Mouse (Mus musculus) right cerebral cortex, postnatal 14 days (tissue): ENCODE results near the gene Prickle1.

ENCODE experiments used
- DNase-seq: peaks from one replicate; pipeline ENCODE4 v3.0.0; 2022

The Prickle1 gene

DNA sequence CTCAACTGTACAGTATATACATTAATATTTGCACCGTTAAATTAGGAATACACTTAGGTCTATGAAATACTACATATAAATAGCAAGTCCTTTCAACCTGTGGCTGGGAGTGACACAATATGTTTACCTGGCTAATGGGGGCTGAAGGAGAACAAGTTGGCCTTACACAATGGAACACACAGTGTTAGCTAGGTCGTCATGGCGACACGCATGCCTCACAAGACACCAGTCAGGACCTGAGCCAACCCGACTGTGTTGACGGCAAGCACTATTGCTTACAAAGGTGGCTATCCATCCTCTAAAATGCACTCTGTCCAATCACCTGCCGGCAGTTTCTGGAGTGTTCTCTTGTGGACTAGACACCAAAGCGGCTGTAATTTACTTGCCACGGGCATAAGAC is 95.8 kb downstream of the Prickle1 start:
- no peak for DNase-seq

DNA sequence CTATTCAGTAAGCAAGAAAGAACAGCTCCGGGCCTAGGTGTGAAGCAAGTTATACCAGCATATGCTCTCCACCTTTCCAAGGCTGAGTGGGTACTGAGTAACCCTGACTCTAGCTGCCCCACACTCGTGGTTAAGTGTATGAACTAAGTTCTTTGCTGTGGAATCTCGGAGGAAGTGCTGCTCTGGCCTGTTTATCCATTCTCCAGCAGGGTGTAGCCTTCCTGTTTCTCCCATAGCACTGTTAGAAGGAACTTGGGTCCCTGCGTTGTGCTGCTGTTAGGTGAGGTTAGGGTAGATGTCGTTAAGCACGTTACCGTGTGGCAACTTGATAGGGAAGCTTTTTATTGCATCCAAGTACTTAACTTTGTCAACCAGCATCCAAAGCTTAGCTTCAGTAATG is 101.0 kb downstream of the Prickle1 start:
- no peak for DNase-seq

DNA sequence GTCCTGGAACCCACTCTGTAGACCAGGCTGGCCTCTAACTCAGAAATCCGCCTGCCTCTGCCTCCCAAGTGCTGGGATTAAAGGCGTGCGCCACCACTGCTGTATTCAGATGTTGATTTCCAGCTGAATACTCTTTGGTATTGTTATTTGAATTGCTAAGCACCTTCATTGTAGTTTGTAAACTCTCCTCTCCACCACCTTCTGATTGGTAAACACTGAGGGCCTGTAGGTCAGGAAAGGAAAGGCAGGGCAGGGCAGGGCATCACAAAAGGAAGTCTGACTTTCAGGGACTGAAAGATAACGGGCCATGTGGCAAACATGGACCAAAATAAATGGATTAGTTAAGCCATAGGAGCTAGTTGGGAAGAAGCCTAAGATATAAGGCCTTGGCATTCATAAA is 106.1 kb downstream of the Prickle1 start:
- no peak for DNase-seq

DNA sequence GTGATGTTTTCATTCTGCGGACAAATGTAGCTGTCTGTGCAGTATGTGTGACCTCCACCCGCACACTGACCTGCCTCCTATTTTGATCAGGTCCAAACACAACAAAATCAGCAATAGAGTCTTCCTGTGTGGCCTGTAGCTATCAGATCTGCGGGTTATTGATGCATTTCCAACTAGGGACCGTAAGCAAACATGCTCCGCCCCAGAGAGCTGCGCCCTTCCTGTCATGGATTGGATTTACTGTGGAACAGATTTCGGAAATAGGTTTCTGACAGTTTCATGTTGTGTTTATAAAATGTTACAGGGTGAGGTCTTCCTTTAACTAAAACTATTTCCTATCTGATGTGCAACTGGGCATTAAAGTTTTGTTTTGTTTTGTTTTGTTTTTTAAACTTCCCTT is 109.6 kb downstream of the Prickle1 start:
- no peak for DNase-seq

DNA sequence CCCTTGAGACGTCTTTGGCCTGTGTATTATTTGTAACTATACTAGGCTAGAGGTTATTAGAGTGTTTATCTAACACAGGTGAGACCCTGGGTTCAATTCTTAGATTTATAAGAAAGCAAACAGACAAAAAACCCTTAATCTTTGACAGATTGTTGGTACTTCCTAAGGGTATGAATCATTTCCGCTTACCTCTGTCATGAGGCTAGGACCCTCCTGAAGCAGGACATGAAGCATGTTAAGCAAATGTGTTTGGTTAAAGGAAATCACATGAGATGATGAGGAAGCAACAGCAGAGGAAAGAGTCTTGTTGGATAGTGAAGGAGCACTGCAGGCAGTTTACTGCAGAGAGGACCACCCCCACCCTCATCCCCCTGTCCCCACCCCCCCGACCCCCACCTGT is 110.4 kb downstream of the Prickle1 start:
- DNase-seq, result no peak

DNA sequence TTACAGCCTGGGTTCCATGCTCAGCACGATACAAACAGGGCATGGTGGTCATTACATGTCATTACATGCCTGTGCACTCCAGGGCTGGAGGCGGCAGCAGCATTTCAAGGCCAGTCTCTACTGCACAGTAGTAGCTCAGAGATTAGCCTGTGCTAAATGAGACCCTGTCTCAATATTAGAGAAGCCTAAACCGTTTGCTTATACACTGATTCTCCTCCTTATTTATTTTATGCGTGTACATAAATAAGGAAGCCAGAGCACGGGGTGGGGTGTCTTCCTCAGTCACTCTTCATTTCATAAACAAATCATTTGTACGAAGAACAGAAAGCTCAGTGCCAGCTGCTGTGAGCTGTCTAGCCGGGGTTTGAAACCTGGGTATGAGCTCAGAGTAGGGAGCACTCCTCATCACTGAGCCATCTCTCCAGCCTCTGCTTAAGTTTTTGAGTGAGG is 111.4 kb downstream of the Prickle1 start:
- no peak for DNase-seq

DNA sequence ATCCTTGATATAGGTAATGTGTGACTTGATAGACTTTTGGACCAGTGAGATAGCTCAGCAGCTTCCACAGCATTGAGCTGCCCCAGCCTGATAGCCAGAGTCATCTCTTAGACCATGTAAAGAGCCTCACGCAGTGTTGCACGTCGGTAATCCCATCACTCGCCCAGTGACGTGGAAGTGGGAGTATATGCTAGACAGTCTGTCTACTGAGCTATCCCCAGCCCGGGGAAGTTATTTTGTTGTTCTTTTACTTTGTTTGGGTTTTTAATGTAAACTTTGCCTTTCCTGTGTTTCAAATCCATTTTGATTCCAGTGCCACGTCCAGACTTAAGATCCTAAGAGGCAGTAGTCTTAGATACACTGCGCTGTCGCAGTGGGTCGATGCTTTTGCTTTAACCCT is 114.6 kb downstream of the Prickle1 start:
- DNase-seq, result no peak

DNA sequence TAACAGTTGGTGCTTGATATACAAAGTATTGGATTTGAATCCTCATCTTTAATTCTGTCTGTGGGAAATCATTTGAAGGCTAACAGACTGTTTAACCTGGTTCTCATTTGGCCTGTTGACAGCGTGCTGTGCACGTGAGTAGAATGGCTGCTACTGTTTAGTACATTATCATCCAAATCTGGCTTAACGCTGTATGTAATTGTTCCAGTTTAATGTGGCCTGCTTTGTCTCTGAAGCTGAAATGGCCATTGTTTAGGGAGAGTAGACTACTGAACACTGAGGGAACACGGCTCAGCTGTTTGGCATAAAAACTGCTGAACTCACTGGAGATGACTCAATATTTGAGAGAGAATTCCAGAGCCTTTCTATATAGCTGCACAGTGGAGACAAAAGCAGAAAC is 116.2 kb downstream of the Prickle1 start:
- no peak for DNase-seq

DNA sequence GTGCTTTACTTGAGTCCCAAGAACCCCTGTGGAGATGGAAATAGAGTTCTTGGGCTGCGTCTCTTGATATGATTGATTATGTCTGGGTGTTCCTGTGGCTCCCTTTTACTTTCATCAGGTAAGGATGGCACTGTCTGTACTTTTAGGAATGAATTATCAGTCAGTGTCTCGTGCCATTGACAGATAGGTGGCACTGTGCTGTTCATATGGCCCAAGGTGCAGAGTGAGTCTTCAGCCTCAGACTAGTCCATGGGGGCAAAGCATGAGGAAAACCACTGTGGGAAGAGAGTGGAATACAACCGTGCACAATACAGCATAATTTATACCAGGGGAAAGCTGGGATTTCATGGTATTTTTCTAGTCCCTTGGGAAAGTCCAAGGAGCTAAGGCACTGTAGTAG is 117.0 kb downstream of the Prickle1 start:
- DNase-seq, result no peak

DNA sequence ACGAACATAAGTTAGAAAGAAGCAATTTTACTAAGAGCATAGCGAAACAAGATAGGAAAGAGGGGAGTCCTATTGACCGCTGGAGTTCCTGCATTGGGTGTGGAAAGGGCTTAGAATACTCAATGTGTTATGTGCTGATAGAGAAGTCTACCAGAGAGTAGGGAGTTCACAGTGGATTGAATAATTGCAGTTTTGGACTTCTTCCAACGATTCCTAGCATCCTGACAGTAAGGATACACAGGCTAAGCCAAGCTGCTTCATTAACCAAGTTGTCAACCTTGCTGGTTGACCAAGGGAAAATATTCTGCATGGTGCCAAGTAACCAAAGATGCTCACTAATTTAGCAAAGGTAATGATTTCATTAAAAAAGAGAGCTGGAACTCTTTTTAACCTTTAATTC is 118.0 kb downstream of the Prickle1 start:
- no peak for DNase-seq

DNA sequence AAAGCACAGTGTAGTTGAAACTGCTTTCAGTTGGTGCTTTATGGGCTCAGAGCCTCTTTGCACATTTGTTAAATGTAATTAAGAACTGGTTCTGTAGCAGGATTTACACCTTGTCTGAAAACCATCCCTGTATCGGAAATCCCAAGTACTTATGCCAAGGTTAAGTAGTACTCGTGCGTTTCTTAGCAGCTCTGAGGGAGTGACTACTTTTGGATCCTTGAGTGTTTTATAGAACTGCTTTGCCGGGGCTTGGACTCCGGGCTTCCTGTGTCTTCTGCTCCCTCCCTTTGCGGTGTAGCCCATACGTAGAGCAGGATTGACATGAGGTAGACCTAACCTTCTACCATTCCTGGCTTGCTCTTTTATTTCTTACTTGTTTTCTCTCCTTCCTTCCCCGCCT is 120.0 kb downstream of the Prickle1 start:
- no peak for DNase-seq

DNA sequence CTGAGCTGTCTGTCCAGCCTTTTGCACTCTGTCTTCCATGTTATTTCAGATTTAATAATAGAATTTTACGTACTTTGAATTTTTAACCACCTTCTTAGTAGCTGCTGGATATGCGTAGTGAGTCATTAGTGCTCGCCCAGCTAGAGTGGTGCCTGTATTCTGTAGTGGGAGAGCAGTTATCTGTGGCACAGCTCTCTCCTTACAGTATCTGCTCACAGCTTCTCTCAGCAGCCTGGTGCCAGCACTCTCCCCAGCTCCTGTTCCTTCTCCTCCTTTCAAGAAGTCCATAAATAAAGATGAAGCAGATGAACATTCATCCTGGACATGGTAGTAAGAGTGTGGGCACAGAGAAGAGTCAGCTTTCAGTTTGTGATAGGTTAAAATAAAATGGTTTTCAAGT is 121.4 kb downstream of the Prickle1 start:
- no peak for DNase-seq

DNA sequence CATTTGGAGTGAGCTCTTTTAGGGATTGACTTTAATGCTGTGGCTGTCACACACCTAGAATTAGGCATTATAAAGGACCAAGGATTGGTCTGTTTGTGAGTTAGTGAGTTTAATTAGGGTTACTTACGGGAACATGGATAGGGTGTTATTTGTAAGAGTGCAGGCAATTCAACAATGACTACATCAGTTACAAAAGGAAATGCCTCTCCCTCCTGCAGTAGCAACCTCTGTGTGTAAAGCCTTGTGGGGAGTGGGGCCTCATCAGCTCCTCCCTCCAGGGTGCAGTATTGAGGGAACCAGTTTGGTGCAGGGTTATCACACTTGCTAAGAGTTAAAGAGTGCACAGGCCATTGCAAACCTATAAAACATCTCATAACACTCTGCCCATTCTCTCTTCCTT is 123.6 kb downstream of the Prickle1 start:
- DNase-seq, result no peak

DNA sequence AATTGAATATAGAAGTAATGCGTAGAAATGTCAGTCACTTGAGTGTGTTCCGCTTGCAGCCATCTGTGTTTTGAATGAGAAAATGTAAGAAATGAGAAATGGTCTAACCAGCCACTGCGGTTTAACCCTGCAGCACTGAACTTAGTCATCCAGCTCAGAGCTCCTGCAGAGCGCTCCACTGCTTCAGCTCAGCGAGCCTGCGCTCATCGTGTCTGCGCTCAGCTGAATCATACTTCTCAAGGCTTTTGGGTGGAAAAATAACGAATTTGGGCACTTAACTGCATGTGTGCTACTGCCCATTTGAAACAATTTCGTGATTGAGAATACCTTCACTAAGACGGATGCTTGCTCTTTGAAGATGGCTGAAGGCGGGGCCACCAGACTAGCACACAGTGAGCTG is 124.0 kb downstream of the Prickle1 start:
- DNase-seq, result no peak

DNA sequence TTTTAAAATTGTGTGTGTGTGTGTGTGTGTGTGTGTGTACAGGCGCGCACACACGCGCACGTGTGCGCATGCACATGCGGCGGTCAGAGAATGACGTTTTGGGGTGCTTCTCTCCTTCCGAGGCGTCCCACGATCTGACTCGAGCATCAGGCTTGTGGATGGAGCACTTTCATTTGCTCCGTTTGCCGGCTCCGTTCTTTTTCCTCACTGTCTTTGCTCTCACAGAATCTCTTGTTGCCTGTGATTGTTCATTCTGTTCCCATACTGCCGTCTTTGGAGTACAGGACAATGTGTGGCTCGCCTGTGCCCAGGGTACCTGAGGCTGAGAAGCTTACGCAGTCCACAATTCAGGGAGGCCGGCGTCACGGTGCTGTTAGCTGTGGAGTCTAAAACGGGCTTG is 134.6 kb downstream of the Prickle1 start:
- no peak for DNase-seq

DNA sequence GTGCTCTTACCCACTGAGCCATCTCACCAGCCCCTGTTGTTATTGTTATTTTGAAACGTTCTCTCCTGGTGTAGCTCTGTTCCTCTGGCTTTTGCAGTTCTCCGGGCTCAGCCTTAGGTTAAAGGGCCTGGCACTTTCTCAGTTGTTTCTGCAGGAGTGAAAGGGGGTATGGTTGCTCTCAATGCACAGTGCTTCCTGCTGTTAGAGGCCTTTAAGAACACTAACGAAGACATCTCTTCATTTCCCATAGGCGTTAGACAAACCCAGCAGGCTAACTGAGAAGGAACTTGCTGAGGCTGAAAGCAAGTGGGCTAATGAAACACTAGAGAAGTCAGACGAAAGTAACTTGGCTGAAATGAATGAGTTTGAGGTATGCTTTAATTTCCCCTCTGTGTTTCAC is 136.3 kb downstream of the Prickle1 start:
- no peak for DNase-seq

DNA sequence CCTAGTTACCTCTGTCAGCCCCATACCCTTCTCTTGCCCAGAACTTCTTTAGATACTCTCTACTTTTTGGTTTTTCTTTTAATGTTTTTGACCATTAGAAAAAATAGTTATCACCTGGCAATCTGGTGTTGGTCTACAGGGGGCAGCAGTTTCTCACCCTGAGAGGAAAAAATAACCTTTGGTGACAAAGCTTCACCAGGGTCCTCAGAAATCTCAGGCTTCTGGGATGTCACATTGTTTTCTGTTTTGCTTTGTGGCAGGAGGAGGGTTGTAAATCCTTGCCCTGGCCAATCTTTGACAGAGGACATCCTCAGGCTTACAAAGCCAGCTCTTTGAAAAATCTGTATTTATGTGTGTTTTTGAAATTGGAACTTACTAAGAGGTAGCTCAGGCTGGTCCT is 139.7 kb downstream of the Prickle1 start:
- no peak for DNase-seq

DNA sequence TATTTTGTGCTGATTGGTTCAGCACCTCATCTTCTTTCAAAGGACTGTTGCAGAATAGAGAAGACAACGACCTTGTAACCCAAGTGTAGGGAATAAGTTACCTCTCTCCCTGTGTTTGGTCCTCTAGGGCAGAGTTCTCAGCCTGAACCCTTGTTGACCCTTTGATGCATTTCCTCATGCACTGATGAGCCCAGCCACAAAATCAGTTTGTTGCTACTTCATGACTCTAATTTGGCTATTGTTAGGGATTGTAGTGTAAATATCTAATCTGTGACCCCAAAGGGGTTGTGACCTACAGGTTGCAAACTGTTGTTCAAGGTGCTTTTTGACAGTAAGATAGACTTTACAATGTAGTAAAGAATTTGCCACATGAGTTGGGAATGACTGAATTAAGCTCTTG is 142.4 kb downstream of the Prickle1 start:
- no peak for DNase-seq
